Comparison of ENCODE assay signal across 12 mouse cellular contexts in the genomic region with DNA sequence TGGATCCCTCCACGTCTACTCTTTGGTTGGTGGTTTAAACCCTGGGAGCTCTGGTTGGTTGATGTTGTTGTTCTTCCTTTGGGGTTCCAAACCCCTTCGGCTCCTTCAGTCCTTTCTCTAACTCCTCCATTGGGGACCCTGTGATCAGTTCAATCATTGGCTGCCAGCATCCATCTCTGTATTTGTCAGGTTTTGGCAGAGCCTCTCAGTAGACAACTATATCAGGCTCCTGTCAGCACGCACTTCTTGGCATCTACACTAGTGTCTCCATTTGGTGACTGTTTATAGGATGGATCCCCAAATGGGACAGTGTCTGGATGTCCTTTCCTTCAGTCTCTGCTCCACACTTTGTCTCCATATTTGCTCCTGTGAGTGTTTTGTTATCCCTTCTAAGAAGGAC.
"Had no signal": no experiment of that assay in that cellular context is flagged by ENCODE, and none has a peak within 500 bp of the region (broad histone marks: within the 10 kb centered on the region; RNA-seq: fewer than 3 reads in every experiment).

No protein-coding gene starts in this region.

- DNase-seq: left cerebral cortex, postnatal 4 days; liver; liver, embryonic 13.5 days; liver, postnatal 0 days; lung, adult 18-20 months; lung, adult 2 months; lung, embryonic 14.5 days; lung, postnatal 10 days; lung, postnatal 14 days; lung, postnatal 36 days; lung, postnatal 4 days; midbrain, embryonic 14.5 days had no signal
